Mouse (Mus musculus) myocyte (in vitro differentiated cells): ENCODE measurements around the gene Pygm. TPM values are rescaled to one million over a fixed set of nuclear protein-coding genes. Genes with fewer than 3 reads are reported as not detected.

ENCODE experiments used
- H3K27me3 ChIP-seq: one replicate; pipeline ENCODE4 v1.6.1; 2011; ENCODE audit not compliant: control insufficient read depth, insufficient read depth, insufficient read length
- H3K36me3 ChIP-seq: one replicate; pipeline ENCODE4 v1.6.1; 2011; ENCODE audit not compliant: control insufficient read depth, insufficient read depth
- H3K4me2 ChIP-seq: one replicate; pipeline ENCODE4 v1.6.1; 2011; ENCODE audit warnings: low read depth, control low read depth
- H3K4me3 ChIP-seq: one replicate; pipeline ENCODE4 v1.5.1; 2011; ENCODE audit warnings: mild to moderate bottlenecking, control low read depth, moderate library complexity
- H3K79me2 ChIP-seq: one replicate; pipeline ENCODE4 v1.6.1; 2011; ENCODE audit not compliant: control insufficient read depth, insufficient read depth
- H3ac ChIP-seq: one replicate; pipeline ENCODE4 v1.6.1; 2011; ENCODE audit not compliant: control insufficient read depth, insufficient read length
- CEBPB ChIP-seq: IDR thresholded peaks from 2 replicates; pipeline ENCODE4 v1.6.1; 2011; ENCODE audit warnings: mild to moderate bottlenecking, moderate library complexity; ENCODE audit not compliant: poor library complexity, insufficient read depth, severe bottlenecking
- E2F4 ChIP-seq: IDR thresholded peaks from one replicate; pipeline ENCODE4 v1.6.1; 2011; ENCODE audit warnings: mild to moderate bottlenecking, control low read depth, moderate library complexity; ENCODE audit not compliant: insufficient read depth
- MAX ChIP-seq: IDR thresholded peaks from one replicate; pipeline ENCODE4 v1.6.1; 2011; ENCODE audit warnings: low read depth, mild to moderate bottlenecking, control low read depth
- MYOD1 ChIP-seq, 3 experiments: IDR thresholded peaks; one replicate each; pipeline ENCODE4 v1.6.1; 2011; ENCODE audit warnings: control low read depth in 2 of 3, low read depth in 2 of 3, mild to moderate bottlenecking in 2 of 3, moderate library complexity in 1 of 3; ENCODE audit not compliant: insufficient read length in 2 of 3, control insufficient read depth in 1 of 3
- MYOG ChIP-seq, 3 experiments: IDR thresholded peaks; one replicate each; pipeline ENCODE4 v1.6.1; 2011; ENCODE audit warnings: control low read depth in 2 of 3, low read depth in 2 of 3, mild to moderate bottlenecking in 2 of 3; ENCODE audit not compliant: insufficient read length in 2 of 3, control insufficient read depth in 1 of 3, insufficient read depth in 1 of 3
- POLR2A ChIP-seq: IDR thresholded peaks from one replicate; pipeline ENCODE4 v1.6.1; 2011; ENCODE audit warnings: low read depth, mild to moderate bottlenecking, control low read depth, moderate library complexity; ENCODE audit not compliant: insufficient read length
- POLR2AphosphoS2 ChIP-seq: IDR thresholded peaks from one replicate; pipeline ENCODE4 v1.6.1; 2011; ENCODE audit warnings: low read depth, control low read depth; ENCODE audit not compliant: insufficient read length
- REST ChIP-seq: IDR thresholded peaks from one replicate; pipeline ENCODE4 v1.6.1; 2011; ENCODE audit warnings: mild to moderate bottlenecking, control low read depth, moderate library complexity; ENCODE audit not compliant: insufficient read depth, insufficient read length
- SRF ChIP-seq: IDR thresholded peaks from one replicate; pipeline ENCODE4 v1.6.1; 2011; ENCODE audit warnings: low read depth; ENCODE audit not compliant: control insufficient read depth, insufficient read length
- TCF12 ChIP-seq: IDR thresholded peaks from one replicate; pipeline ENCODE4 v1.6.1; 2011; ENCODE audit warnings: mild to moderate bottlenecking, control low read depth; ENCODE audit not compliant: poor library complexity, insufficient read depth, severe bottlenecking
- TCF3 ChIP-seq: IDR thresholded peaks from one replicate; pipeline ENCODE4 v1.6.1; 2011; ENCODE audit warnings: low read depth, control low read depth; ENCODE audit not compliant: insufficient read length
- USF1 ChIP-seq: IDR thresholded peaks from one replicate; pipeline ENCODE4 v1.6.1; 2011; ENCODE audit warnings: low read depth, mild to moderate bottlenecking, control low read depth, moderate library complexity
- polyA plus RNA-seq: library from polyadenylated mRNA; unstranded; fragments of >200 nt; fragmentation: generic; extraction: Trizol; gene quantifications from one replicate; pipeline ENCODE4 v1.2.1, GENCODE M21; 2012; ENCODE audit warnings: missing spikeins

Gene Pygm
- polyA plus RNA-seq, 1 experiment: 232 TPM

DNA sequence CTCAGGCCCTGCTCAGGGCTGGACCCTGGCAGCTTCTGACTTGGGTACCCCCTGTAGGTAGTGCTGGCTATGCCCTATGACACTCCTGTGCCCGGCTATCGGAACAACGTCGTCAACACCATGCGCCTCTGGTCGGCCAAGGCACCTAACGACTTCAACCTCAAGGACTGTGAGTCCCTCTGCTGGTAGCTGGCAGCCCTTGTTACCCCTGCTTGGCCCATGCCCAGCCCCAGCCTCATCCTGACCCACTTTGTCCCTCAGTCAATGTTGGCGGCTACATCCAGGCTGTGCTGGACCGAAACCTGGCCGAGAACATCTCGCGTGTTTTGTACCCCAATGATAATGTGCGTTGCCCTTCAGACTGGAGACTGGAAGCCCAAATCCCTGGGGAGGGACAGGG, 3.8 kb downstream of the Pygm start:
- Histone ChIP-seq H3K36me3 (no peaks in the 10 kb centered on the region), H3ac (no peak overlapping the region), H3K4me2 (no peak overlapping the region), H3K27me3 (no peaks in the 10 kb centered on the region), H3K79me2 (no peaks in the 10 kb centered on the region), H3K4me3 (no peak overlapping the region)
- TF ChIP-seq TCF3 (no peak), POLR2A (no peak), USF1 (no peak)

- Histone ChIP-seq H3K79me2 (no peaks in the 10 kb centered on the region), H3K4me2 (no peak overlapping the region), H3ac (no peak overlapping the region), H3K36me3 (no peaks in the 10 kb centered on the region), H3K27me3 (no peaks in the 10 kb centered on the region), H3K4me3 (no peak overlapping the region)
- TF ChIP-seq E2F4 (no peak), POLR2AphosphoS2 (no peak), POLR2A (no peak), SRF (no peak), MYOG (IDR thresholded peaks at IDR 0.05; ENCODE audit: control insufficient read depth in 1 of 3, insufficient read depth in 1 of 3, insufficient read length in 2 of 3, low read depth in 2 of 3) (no peak), MYOD1 (IDR thresholded peaks at IDR 0.05; ENCODE audit: control insufficient read depth in 1 of 3, insufficient read length in 2 of 3, low read depth in 2 of 3) (no peak), MAX (no peak)
Observed at GRCm38 (mm10) chr19:6389803-6390202, 5.6 kb downstream of the Pygm start.

- no peaks in the 10 kb centered on the region for H3K27me3 ChIP-seq
- H3K4me3 ChIP-seq: no peak overlapping the region
- H3K79me2 ChIP-seq: no peaks in the 10 kb centered on the region
- no peaks in the 10 kb centered on the region for H3K36me3 ChIP-seq
- H3ac ChIP-seq: no peak overlapping the region
- H3K4me2 ChIP-seq: no peak overlapping the region
- TF ChIP-seq SRF (no peak), REST (no peak), MYOD1 (IDR thresholded peaks at IDR 0.05; ENCODE audit: control insufficient read depth in 1 of 3, insufficient read length in 2 of 3, low read depth in 2 of 3) (no peak), POLR2AphosphoS2 (no peak), TCF12 (no peak), MAX (no peak), E2F4 (no peak), MYOG (IDR thresholded peaks at IDR 0.05; ENCODE audit: control insufficient read depth in 1 of 3, insufficient read depth in 1 of 3, insufficient read length in 2 of 3, low read depth in 2 of 3) (no peak), TCF3 (no peak), CEBPB (no peak), USF1 (no peak), POLR2A (no peak)
Observed at GRCm38 (mm10) chr19:6390251-6390650, 6.1 kb downstream of the Pygm start.

GRCm38 (mm10) chr19:6392743-6393393, 8.7 kb downstream of the Pygm start:
- H3K79me2 ChIP-seq: no peaks in the 10 kb centered on the region
- H3K4me2 ChIP-seq: no peak overlapping the region
- H3K36me3 ChIP-seq: no peaks in the 10 kb centered on the region
- TF ChIP-seq MAX: no peak
- no peak for TF ChIP-seq POLR2AphosphoS2
- TF ChIP-seq USF1: no peak
- TF ChIP-seq MYOD1 (IDR thresholded peaks at IDR 0.05; ENCODE audit: control insufficient read depth in 1 of 3, insufficient read length in 2 of 3, low read depth in 2 of 3): no peak
- no peak for TF ChIP-seq POLR2A
- no peak for TF ChIP-seq CEBPB
- H3K4me3 ChIP-seq: no peak overlapping the region
- no peaks in the 10 kb centered on the region for H3K27me3 ChIP-seq
- no peak overlapping the region for H3ac ChIP-seq

DNA sequence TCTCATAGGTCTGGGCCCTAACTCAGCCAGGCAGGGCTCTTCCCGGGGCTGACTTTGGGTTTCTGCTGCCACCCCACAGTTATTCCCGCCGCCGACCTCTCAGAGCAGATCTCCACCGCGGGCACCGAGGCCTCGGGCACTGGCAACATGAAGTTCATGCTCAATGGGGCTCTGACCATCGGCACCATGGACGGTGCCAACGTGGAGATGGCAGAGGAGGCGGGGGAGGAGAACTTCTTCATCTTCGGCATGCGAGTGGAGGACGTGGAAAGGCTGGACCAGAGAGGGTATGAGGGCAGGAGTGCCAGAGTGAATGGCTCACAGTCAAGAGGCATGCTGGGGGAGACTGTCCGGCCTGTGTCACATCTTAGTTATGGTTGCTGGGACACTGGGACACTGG, 9.4 kb downstream of the Pygm start:
- no peak overlapping the region for H3ac ChIP-seq
- H3K4me3 ChIP-seq: no peak overlapping the region
- H3K4me2 ChIP-seq: no peak overlapping the region
- no peaks in the 10 kb centered on the region for H3K79me2 ChIP-seq
- TF ChIP-seq USF1 (no peak), TCF12 (no peak), E2F4 (no peak), TCF3 (no peak), POLR2A (no peak)
- no peaks in the 10 kb centered on the region for H3K36me3 ChIP-seq
- H3K27me3 ChIP-seq: no peaks in the 10 kb centered on the region

GRCm38 (mm10) chr19:6396237-6396636, 12.0 kb downstream of the Pygm start:
- Histone ChIP-seq H3K79me2 (no peaks in the 10 kb centered on the region), H3K36me3 (no peaks in the 10 kb centered on the region), H3K4me2 (no peak overlapping the region), H3K4me3 (no peak overlapping the region), H3ac (no peak overlapping the region), H3K27me3 (peaks cover 6% of the 10 kb centered on the region)
- TF ChIP-seq MYOG (IDR thresholded peaks at IDR 0.05; ENCODE audit: control insufficient read depth in 1 of 3, insufficient read depth in 1 of 3, insufficient read length in 2 of 3, low read depth in 2 of 3) (no peak), E2F4 (no peak), SRF (no peak), TCF12 (no peak), CEBPB (no peak), USF1 (no peak), TCF3 (no peak), REST (no peak), MYOD1 (IDR thresholded peaks at IDR 0.05; ENCODE audit: control insufficient read depth in 1 of 3, insufficient read length in 2 of 3, low read depth in 2 of 3) (no peak), POLR2AphosphoS2 (no peak), POLR2A (no peak), MAX (no peak)
